Mouse (Mus musculus): ENCODE data around the gene Fam240a. TPM values are rescaled to one million over a fixed set of nuclear protein-coding genes. Genes with fewer than 3 reads are reported as not detected.

Fam240a gene
- total RNA-seq, 4 experiments from 2014 or later, result 0.65 to 2.2 (median 0.90) TPM

Small RNAs within 50 kb of the gene (microRNA-seq; reads per million reads assigned to microRNA genes)
- gene Gm24269, result not detected

Other genes starting within 250 kb of the Fam240a start
- 100 to 1,000 TPM; 644 to 855 (median 660) TPM for gene Myl3, start 175.0 kb downstream of the Fam240a start, total RNA-seq (2022)
- 1 to 10 TPM in 2 of 4 experiments, under 1 TPM in 2; 0.44 to 1.4 (median 1.0) TPM for gene Pth1r, start 169.7 kb downstream of the Fam240a start, total RNA-seq (2022)
- gene Prss42, start 118.7 kb downstream of the Fam240a start, total RNA-seq (2022), result not detected
- not detected for gene Prss44, start 102.9 kb downstream of the Fam240a start, total RNA-seq (2022)
- not detected for gene Prss43, start 90.2 kb downstream of the Fam240a start, total RNA-seq (2022)
- not detected for gene Prss45, start 82.3 kb downstream of the Fam240a start, total RNA-seq (2022)
- gene Prss46, start 72.4 kb downstream of the Fam240a start, total RNA-seq (2022), result not detected
- not detected for gene Prss50, start 58.9 kb downstream of the Fam240a start, total RNA-seq (2022)
- 1 to 10 TPM; 2.6 to 3.2 (median 2.9) TPM for gene Als2cl, start 37.0 kb downstream of the Fam240a start, total RNA-seq (2022)
- under 1 TPM; 0.41 to 0.81 (median 0.64) TPM for gene Tmie, start 36.7 kb downstream of the Fam240a start, total RNA-seq (2022)
- gene Tdgf1, start 29.3 kb upstream of the Fam240a start, total RNA-seq (2022), result not detected
- 100 to 1,000 TPM in 1 of 4 experiments, 10 to 100 TPM in 3; 84.4 to 106 (median 97.6) TPM for gene Lrrc2, start 34.7 kb upstream of the Fam240a start, total RNA-seq (2022)
- 1 to 10 TPM in 1 of 4 experiments, under 1 TPM in 3; 0.60 to 1.2 (median 0.76) TPM for gene Rtp3, start 73.7 kb upstream of the Fam240a start, total RNA-seq (2022)
- not detected for gene Ltf, start 102.4 kb upstream of the Fam240a start, total RNA-seq (2022)
- gene Ccrl2, start 140.7 kb upstream of the Fam240a start, total RNA-seq (2022), result 10 to 100 TPM in 1 of 4 experiments, 1 to 10 TPM in 3; 4.4 to 10.9 (median 5.2) TPM
- 10 to 100 TPM; 60.4 to 79.8 (median 70.3) TPM for gene Lrrfip2, start 200.7 kb upstream of the Fam240a start, total RNA-seq (2022)